Mouse (Mus musculus) CH12.LX (cell line): ENCODE measurements at regions not wholly inside any gene's neighbourhood (a gene's known extent, or its start where the extent isn't known, plus 50 kb on each side); places are given as distances from the start of the nearest gene placed in this dataset.

Experiments used
- DNase-seq: peaks from one replicate; pipeline ENCODE4 v3.0.0-alpha.2; 2013; ENCODE audit errors: extremely low read depth
- H3K27ac ChIP-seq: 2 replicates; pipeline ENCODE4 v1.5.1; 2012; ENCODE audit warnings: low read depth, mild to moderate bottlenecking, control low read depth, moderate library complexity; ENCODE audit not compliant: insufficient read depth
- H3K27me3 ChIP-seq: replicated peaks from 2 replicates; pipeline ENCODE3; 2012; ENCODE audit warnings: inconsistent platforms
- H3K36me3 ChIP-seq, 2 experiments: replicated peaks in 1 of 2; 2 replicates each; pipeline versions ENCODE3 to v1.6.1; 2012; ENCODE audit warnings: inconsistent platforms in 1 of 2, low read length in 1 of 2, mild to moderate bottlenecking in 1 of 2, mixed read lengths in 1 of 2, moderate library complexity in 1 of 2; ENCODE audit not compliant: control insufficient read depth in 1 of 2, insufficient read depth in 1 of 2
- H3K4me1 ChIP-seq, 2 experiments: 2 replicates each; pipeline ENCODE4 v1.6.1; 2012; ENCODE audit warnings: inconsistent platforms in 1 of 2, moderate library complexity in 1 of 2; ENCODE audit not compliant: insufficient read depth in 2 of 2, control insufficient read depth in 1 of 2
- H3K4me2 ChIP-seq: 2 replicates; pipeline ENCODE4 v1.6.1; 2012; ENCODE audit warnings: low read depth, mild to moderate bottlenecking, control low read depth; ENCODE audit not compliant: poor library complexity, insufficient read depth, severe bottlenecking
- H3K4me3 ChIP-seq, 3 experiments: fragments of 150-350 bp in 1 of 3; sonication (generic) in 1 of 3; replicated peaks in 1 of 3; 2 replicates each; pipeline versions ENCODE3 to v1.5.1; 2011 to 2012; ENCODE audit warnings: low read depth in 2 of 3, low read length in 2 of 3, mild to moderate bottlenecking in 2 of 3, moderate library complexity in 2 of 3, control low read depth in 1 of 3, improper control_type of control experiment in 1 of 3, inconsistent platforms in 1 of 3, mixed read lengths in 1 of 3; ENCODE audit not compliant: poor library complexity in 1 of 3
- H3K79me2 ChIP-seq: replicated peaks from 2 replicates; pipeline ENCODE4 v1.6.1; 2012; ENCODE audit warnings: mild to moderate bottlenecking, moderate library complexity; ENCODE audit not compliant: control insufficient read depth, poor library complexity, insufficient read depth, severe bottlenecking; ENCODE audit errors: extremely low read depth
- H3K9ac ChIP-seq: 2 replicates; pipeline ENCODE4 v1.6.1; 2012; ENCODE audit warnings: low read depth, mild to moderate bottlenecking, control low read depth, moderate library complexity; ENCODE audit not compliant: insufficient read depth
- H3K9me3 ChIP-seq: replicated peaks from 2 replicates; pipeline ENCODE3; 2012; ENCODE audit warnings: low read length, inconsistent platforms, mixed read lengths
- BHLHE40 ChIP-seq: IDR thresholded peaks from 2 replicates; pipeline ENCODE4 v1.6.1; 2011; ENCODE audit warnings: mild to moderate bottlenecking, low read depth, low read length, improper control_type of control experiment
- CTCF ChIP-seq, 2 experiments: IDR thresholded peaks in 1 of 2; conservative IDR thresholded peaks in 1 of 2; 2 replicates each; pipeline ENCODE4 v1.5.1; 2011 to 2012; ENCODE audit warnings: low read depth in 2 of 2, low read length in 2 of 2, improper control_type of control experiment in 1 of 2, inconsistent platforms in 1 of 2, mild to moderate bottlenecking in 1 of 2, moderate library complexity in 1 of 2
- E2F4 ChIP-seq: IDR thresholded peaks from 2 replicates; pipeline ENCODE4 v1.6.1; 2011; ENCODE audit warnings: low read depth, low read length, improper control_type of control experiment; ENCODE audit not compliant: insufficient replicate concordance
- ELF1 ChIP-seq: IDR thresholded peaks from 2 replicates; pipeline ENCODE4 v1.6.1; 2014; ENCODE audit warnings: low read depth, mild to moderate bottlenecking, inconsistent platforms, low read length, improper control_type of control experiment
- EP300 ChIP-seq: IDR thresholded peaks from 2 replicates; pipeline ENCODE4 v1.6.1; 2011; ENCODE audit warnings: low read length, improper control_type of control experiment
- ETS1 ChIP-seq: conservative IDR thresholded peaks from 2 replicates; pipeline ENCODE4 v1.6.1; 2012; ENCODE audit warnings: low read depth, mild to moderate bottlenecking, inconsistent platforms, low read length, improper control_type of control experiment, moderate library complexity
- JUN ChIP-seq: IDR thresholded peaks from 2 replicates; pipeline ENCODE4 v1.6.1; 2011; ENCODE audit warnings: low read depth, mild to moderate bottlenecking, low read length, improper control_type of control experiment, moderate library complexity; ENCODE audit not compliant: insufficient read depth
- JUND ChIP-seq: conservative IDR thresholded peaks from 2 replicates; pipeline ENCODE4 v1.6.1; 2011; ENCODE audit warnings: low read depth, low read length, improper control_type of control experiment
- KAT2A ChIP-seq: IDR thresholded peaks from 2 replicates; pipeline ENCODE4 v1.6.1; 2012; ENCODE audit warnings: low read length, improper control_type of control experiment, inconsistent platforms; ENCODE audit not compliant: insufficient replicate concordance
- MEF2A ChIP-seq: IDR thresholded peaks from 2 replicates; pipeline ENCODE4 v1.6.1; 2014; ENCODE audit warnings: low read depth, mild to moderate bottlenecking, inconsistent platforms, low read length, improper control_type of control experiment, borderline replicate concordance
- NELFE ChIP-seq: IDR thresholded peaks from 2 replicates; pipeline ENCODE4 v1.6.1; 2011; ENCODE audit warnings: low read depth, low read length, improper control_type of control experiment
- NRF1 ChIP-seq: IDR thresholded peaks from 2 replicates; pipeline ENCODE4 v1.6.1; 2014; ENCODE audit warnings: low read depth, mild to moderate bottlenecking, inconsistent platforms, low read length, improper control_type of control experiment, moderate library complexity
- PAX5 ChIP-seq: IDR thresholded peaks from 2 replicates; pipeline ENCODE4 v1.6.1; 2012; ENCODE audit warnings: low read length, inconsistent platforms, mixed read lengths
- POLR2A ChIP-seq: IDR thresholded peaks from 2 replicates; pipeline ENCODE4 v1.6.1; 2011; ENCODE audit warnings: low read depth, mild to moderate bottlenecking, improper control_type of control experiment, low read length
- POLR2AphosphoS2 ChIP-seq: IDR thresholded peaks from 2 replicates; pipeline ENCODE4 v1.6.1; 2011; ENCODE audit warnings: low read depth, low read length, improper control_type of control experiment
- RAD21 ChIP-seq: IDR thresholded peaks from 2 replicates; pipeline ENCODE4 v1.6.1; 2011; ENCODE audit warnings: low read depth, mild to moderate bottlenecking, low read length, improper control_type of control experiment, moderate library complexity
- SIN3A ChIP-seq: IDR thresholded peaks from 2 replicates; pipeline ENCODE4 v1.6.1; 2012; ENCODE audit warnings: low read length, improper control_type of control experiment, inconsistent platforms
- SMC3 ChIP-seq: IDR thresholded peaks from 2 replicates; pipeline ENCODE4 v1.6.1; 2011; ENCODE audit warnings: low read depth, low read length, improper control_type of control experiment
- TBP ChIP-seq: conservative IDR thresholded peaks from 2 replicates; pipeline ENCODE4 v1.6.1; 2011; ENCODE audit warnings: low read depth, low read length, improper control_type of control experiment
- TCF12 ChIP-seq: IDR thresholded peaks from 2 replicates; pipeline ENCODE4 v1.6.1; 2014; ENCODE audit warnings: low read depth, mild to moderate bottlenecking, inconsistent platforms, low read length, improper control_type of control experiment
- USF1 ChIP-seq: IDR thresholded peaks from 2 replicates; pipeline ENCODE4 v1.6.1; 2014; ENCODE audit warnings: low read depth, mild to moderate bottlenecking, inconsistent platforms, low read length, improper control_type of control experiment
- USF2 ChIP-seq: conservative IDR thresholded peaks from 2 replicates; pipeline ENCODE4 v1.6.1; 2011; ENCODE audit warnings: low read depth, low read length, improper control_type of control experiment
- ZC3H11A ChIP-seq: IDR thresholded peaks from 2 replicates; pipeline ENCODE4 v1.6.1; 2012; ENCODE audit warnings: low read depth, mild to moderate bottlenecking, inconsistent platforms, low read length, improper control_type of control experiment
- ZNF384 ChIP-seq: IDR thresholded peaks from 2 replicates; pipeline ENCODE4 v1.6.1; 2012; ENCODE audit warnings: low read depth, low read length, improper control_type of control experiment, inconsistent platforms
- dilution Hi-C: fragments of 300-500 bp; cut with MboI; formaldehyde crosslinking; loops from 2 replicates; pipeline ENCODE4 v1.14.3; 2020; ENCODE audit warnings: low sequenced_read_pairs; ENCODE audit not compliant: extremely low pct_unique_long_range_greater_than_20kb, extremely low pct_ligation_motif_present
- in situ Hi-C: fragments of 300-500 bp; cut with MboI; formaldehyde crosslinking; loops from 3 replicates; pipeline ENCODE4 v1.14.3; 2019; ENCODE audit warnings: low sequenced_read_pairs, low pct_ligation_motif_present, low pct_unique_long_range_greater_than_20kb, mixed read lengths

GRCm38 (mm10) chr16:7527923-7528776 is 896.8 kb downstream of the Tmem114 start:
- Histone ChIP-seq H3K4me1 (no peaks in the 10 kb centered on the region), H3K27ac (no peak overlapping the region), H3K79me2 (no peaks in the 10 kb centered on the region), H3K4me3 (no peak overlapping the region), H3K4me2 (no peak overlapping the region), H3K9me3 (peaks cover 70% of the 10 kb centered on the region), H3K9ac (no peak overlapping the region), H3K36me3 (no peaks in the 10 kb centered on the region), H3K27me3 (no peaks in the 10 kb centered on the region)
- in situ Hi-C loops (no loop called here), dilution Hi-C loops (no loop called here)
- DNase-seq: no peak
- TF ChIP-seq POLR2A (no peak), USF2 (no peak), USF1 (no peak), BHLHE40 (no peak), PAX5 (no peak), NELFE (no peak), SIN3A (no peak), RAD21 (no peak), ZC3H11A (no peak), TBP (no peak), EP300 (no peak), NRF1 (no peak), JUN (no peak), POLR2AphosphoS2 (no peak), ZNF384 (no peak), KAT2A (no peak)

GRCm38 (mm10) chr16:7518711-7519110 is 906.2 kb downstream of the Tmem114 start:
- Histone ChIP-seq H3K4me1 (no peaks in the 10 kb centered on the region), H3K4me2 (no peak overlapping the region), H3K27ac (no peak overlapping the region), H3K4me3 (no peak overlapping the region), H3K9me3 (peaks cover 76% of the 10 kb centered on the region), H3K27me3 (no peaks in the 10 kb centered on the region), H3K36me3 (no peaks in the 10 kb centered on the region), H3K9ac (no peak overlapping the region), H3K79me2 (no peaks in the 10 kb centered on the region; the same call in 1 of the 2 replicates)
- no peak for DNase-seq
- in situ Hi-C loops (no loop called here), dilution Hi-C loops (no loop called here)
- TF ChIP-seq JUND: no peak
- no peak for TF ChIP-seq MEF2A
- TF ChIP-seq ELF1: no peak
- TF ChIP-seq CTCF (conservative IDR thresholded peaks at IDR 0.05 in 1 of 2, IDR thresholded peaks at IDR 0.05 in 1 of 2; ENCODE audit: low read depth in 2 of 2, low read length in 2 of 2): no peak
- TF ChIP-seq SMC3: no peak
- TF ChIP-seq TBP: no peak
- no peak for TF ChIP-seq TCF12
- no peak for TF ChIP-seq ZNF384
- no peak for TF ChIP-seq ZC3H11A
- no peak for TF ChIP-seq ETS1
- no peak for TF ChIP-seq RAD21
- no peak for TF ChIP-seq E2F4
